Mouse (Mus musculus): Measurements from ENCODE around the gene Rnf2.

Rnf2 gene

DNA sequence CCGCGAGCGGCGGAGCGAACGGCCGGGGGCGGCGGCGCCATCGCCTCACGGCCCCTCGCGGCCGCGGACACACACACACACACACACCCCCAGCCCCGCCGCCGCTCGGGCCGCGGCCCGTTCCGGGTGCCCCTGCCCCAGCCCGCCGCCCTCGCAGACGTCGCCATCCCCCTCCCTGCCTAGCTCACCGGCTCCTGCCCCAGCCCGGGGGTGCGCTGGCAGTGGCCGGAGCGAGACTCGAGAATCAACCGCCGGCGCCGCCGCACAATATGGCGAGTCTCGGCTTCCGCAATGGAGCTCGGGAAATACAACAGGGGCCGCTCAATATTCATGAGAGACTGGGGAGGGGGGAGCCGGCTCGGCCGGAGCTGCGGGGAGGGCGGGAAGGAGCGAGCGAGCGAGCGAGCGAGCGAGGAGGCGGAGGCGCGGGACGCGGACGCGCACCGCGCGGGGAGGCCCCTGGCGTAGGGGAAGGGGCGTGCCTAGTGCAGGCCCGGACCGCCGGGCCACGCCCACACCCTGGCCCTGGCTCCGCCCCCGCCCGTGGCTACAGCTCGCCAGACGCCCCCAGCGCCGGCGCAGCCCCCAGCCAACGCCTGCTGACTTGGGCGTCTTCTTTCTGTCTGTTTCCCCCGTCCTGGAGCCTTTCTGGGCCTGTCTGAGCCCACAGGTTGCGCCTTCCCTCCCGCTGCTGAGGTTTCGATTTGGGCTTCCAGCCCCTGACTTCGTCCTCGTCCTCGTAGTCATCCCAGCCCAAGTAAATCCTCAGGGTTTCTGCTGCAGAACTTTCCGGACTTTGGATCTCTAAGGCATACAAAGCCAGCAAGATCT is at the start of gene Rnf2:
Gene Rnf2, minus strand, starts transcription at position 425 of the 831 bp plus-strand sequence.
- peak; percentile 95 for DNase-seq (ENCODE audit: low read depth, low spot score)

DNA sequence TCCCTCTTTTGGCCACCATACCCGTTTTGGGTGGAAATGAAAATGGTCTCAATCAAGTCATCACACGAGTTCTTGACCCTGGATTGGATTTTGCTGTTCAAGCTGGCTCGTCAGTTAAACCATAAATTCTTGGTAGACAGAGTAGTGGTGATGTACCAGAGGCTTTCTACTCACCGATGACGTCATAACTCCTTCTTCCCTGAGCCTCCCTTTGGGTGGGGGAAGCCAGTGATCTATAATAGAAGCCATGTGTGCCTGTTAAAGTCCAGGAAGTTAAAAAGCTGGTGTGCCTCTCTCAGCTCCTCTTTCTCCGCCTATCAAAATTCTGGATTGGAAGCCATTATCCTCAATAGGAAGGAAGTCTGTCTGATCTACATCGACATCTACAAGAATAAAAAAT is 49.0 kb upstream of the Rnf2 start:
- no peak for DNase-seq (ENCODE audit: low read depth, low spot score)

DNA sequence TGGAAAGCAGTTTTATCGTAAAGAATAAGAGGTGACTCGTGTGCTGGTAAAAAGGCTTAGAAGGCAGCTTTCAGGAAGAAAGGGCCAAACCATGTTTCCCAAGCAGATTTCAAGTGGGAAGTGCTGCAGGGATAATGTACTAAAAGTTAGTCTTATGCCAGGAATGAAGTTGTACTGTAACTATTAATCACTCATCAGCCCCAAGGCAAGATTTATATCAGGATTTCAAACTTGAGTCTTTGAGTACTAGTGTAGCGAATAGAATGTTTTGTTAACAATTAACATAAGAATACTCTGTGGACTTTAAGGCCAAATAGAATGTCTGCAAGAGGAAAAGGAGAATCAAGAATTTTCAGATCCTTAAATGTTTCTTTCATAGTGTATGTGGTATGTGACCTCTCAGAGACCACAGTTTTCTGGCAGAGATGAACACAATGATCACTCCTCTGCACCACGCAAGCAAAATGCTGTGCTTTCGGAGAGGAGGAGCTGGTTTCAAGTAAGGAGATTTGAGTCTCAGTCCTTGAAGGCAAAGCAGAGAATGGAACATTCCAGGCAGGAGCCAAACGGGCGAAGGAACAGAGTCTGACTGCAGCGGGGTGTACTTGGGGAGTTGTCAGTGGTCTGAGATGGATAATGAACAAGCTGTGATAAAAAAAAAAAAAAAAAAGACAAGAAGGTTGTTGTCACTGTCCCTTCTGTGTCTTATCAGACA is 48.3 kb upstream of the Rnf2 start:
- DNase-seq (ENCODE audit: low read depth, low spot score) = no peak

DNA sequence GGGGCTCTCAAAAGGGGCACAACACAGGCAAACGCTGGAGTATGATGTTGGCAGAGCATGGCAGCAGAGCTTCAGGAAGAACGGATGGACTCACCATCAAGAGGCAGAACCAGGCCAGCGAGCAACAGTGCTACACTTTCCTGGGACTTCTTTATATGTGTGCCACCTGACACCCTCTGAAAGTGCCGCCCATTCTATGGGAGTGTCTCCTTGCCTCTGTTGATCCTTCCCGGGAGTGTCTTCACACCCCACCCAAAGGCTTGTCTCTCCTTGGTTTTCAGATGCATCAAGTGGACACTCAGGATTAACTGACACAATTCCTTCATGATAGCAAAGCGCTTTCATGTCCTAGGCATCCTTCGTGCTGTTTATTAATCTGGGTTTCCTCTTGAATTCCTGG is 44.8 kb upstream of the Rnf2 start:
- no peak for DNase-seq (ENCODE audit: low read depth, low spot score)

DNA sequence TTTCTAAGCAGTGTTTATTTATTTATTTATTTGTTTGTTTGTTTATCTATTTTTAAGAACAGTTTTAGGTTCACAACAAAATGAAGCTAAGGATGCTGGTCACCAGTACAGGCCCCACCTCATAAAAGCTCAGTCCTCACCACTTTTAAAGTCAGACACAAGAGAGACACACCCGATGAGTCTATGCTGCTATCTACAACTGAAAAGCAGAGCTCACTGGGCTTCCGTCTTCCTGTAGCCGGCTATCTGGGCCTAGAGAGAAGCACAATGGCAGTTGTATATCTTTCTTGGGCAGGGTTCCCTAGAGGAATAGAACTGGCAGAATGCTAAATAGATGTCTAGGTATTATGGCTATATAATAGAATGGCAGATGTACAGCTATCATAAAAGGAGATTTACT is 43.8 kb upstream of the Rnf2 start:
- no peak for DNase-seq (ENCODE audit: low read depth, low spot score)

DNA sequence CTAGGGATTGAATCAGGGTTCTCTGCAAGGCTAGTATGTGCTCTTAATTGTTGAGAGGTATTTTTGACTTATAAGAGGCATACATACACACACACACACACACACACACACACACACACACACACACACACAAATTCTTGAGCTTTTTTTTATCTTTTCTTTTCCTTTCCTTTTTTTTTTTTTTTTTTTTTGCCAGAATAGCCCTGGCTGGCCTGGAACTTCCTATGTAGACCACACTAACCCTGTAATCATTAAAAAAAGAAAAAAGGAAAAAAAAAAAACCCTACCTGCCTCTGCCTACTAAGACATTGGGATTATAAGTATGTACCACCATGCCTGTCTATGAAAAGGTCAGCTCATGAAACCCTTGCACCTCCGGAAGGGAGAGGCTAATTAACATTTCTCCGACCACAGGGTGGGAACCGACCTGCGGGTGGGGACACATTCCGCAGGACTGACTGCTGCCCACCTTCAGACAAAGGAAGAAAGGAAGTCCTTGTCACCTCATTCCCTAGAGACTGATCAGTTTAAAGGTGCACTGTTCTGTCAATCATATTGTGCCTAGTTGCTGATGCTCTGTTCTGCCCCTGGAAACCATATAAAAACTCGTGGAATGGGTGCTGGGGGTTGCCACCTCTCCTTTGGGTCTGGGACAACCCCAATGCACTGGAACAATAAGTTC is 43.2 kb upstream of the Rnf2 start:
- no peak for DNase-seq (ENCODE audit: low read depth, low spot score)

DNA sequence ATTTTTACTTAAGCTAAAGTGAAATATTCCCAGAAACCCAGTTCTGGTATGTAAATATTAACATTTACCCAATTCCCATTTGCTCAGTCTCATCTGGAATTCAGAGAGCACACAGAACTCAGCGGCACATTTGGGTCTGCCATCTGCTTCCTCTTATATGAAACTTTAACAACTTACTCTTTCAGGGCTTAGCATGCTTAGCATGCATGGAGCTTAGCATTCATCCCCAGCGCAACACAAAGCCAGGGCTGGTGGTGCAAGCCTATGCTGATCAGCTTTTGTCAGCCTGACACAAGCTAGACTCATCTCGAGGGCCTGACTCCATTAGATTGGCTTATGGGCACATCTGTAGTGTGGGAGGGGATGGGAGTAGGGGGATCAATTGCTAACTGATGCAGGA is 25.9 kb upstream of the Rnf2 start:
- DNase-seq (ENCODE audit: low read depth, low spot score) = no peak

DNA sequence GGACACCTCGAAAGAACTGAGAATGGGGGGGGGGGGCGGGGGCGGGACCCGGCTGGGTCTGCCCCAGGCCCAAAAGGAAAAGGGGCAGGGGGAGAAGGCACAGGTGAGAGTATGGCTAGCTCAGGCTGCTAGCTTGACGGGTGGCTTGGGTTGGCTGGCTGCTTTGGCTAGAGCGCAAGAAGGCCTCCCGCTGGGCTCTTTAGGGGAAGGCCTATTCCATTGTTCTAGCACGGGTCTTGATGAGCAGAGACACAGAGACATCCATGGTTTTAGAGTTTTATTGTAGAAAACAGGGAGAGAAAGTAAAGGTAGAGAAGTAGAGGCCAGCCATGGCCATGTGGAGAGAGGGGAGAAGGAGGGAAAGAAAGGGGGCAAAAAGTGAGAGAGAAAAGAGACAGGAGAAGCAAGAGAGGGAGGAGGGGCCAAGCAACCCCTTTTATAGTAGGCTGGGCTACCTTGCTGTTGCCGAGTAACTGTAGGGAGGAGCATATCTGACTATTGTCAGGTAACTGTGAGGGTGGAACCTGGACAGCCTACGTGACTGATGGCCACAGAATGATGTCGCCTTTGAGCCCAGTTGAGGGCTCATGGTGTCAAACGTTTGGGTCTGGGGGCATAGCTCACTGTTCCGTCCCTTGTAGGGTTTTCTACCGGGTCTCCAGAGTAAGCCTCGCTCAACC is 17.0 kb upstream of the Rnf2 start:
- DNase-seq (ENCODE audit: low read depth, low spot score) = no peak

DNA sequence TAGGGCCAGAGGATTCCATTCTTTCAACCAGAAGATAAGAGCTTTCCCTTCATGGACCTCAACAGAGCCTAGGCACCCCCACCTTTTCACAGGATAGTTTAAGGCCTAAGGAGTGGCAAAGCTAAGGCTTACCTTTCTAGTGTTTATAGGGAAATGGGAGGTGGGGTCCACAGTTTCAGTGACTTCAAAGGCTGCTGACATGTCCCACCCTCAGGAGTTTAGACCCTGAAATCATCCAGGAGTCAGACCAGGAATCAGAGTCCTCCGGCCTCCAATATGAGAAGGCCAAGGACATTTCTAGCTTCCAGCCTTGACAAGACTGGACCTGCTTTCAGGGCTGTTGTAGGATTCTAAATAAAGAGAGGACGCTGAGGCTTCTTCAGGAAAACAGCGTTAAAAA is 16.1 kb upstream of the Rnf2 start:
- no peak for DNase-seq (ENCODE audit: low read depth, low spot score)

DNA sequence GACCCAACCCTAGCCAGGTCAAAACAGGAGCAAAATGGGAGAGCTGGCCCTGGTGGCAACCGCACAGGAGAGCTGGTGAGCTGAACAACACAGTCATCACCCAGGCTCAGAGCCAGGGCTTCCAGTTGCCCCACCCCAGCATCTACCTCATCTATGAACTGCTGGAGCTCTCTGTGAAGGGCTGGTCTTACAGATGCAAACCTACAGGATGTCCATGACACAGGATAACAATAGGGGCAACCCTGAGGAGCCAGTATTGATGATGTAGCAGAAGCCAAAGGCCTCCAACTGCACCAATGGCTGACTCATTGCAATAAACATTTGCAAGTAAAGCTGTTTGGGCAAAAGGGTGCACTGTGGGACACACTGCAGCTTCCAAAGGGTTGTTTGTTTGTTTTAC is 15.0 kb upstream of the Rnf2 start:
- no peak for DNase-seq (ENCODE audit: low read depth, low spot score)

DNA sequence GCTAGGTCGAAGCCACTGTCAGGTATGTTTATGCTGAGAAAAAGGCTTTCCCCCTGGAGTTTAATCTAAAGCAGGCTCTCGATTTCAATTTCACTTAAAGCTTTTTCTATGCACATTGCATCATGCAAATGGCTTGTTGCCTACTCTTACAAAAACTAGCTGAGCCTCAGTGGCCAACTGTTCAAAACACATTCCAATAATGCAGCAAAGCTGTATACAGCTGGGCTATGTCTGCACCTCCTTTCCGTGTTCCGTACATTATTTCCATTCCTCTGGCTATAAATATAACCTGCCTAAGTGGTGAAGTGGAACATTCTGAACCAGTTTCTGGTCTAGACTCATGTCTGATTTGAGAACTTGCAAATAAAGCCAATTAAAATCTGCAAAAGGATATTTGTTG is 13.4 kb upstream of the Rnf2 start:
- DNase-seq (ENCODE audit: low read depth, low spot score) = no peak

DNA sequence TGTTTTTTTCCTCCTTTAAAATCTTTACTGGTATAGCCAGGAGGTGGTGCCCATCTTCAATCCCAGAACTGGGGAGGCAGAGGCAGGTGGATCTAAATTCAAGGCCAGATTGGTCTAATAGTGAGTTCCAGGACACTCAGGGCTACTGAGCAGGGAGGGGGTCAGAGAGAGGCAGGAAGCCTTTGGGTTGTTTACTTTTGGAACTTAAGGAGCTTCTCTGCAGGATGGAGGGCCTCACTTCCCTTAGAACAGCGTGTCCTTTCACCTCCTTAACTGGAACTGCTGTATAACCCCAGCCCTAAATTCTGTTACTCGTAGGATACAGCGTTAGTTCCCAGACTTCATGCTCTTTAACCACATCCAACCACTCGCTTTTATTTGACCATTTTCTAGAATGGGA is 10.1 kb upstream of the Rnf2 start:
- DNase-seq (ENCODE audit: low read depth, low spot score) = no peak

DNA sequence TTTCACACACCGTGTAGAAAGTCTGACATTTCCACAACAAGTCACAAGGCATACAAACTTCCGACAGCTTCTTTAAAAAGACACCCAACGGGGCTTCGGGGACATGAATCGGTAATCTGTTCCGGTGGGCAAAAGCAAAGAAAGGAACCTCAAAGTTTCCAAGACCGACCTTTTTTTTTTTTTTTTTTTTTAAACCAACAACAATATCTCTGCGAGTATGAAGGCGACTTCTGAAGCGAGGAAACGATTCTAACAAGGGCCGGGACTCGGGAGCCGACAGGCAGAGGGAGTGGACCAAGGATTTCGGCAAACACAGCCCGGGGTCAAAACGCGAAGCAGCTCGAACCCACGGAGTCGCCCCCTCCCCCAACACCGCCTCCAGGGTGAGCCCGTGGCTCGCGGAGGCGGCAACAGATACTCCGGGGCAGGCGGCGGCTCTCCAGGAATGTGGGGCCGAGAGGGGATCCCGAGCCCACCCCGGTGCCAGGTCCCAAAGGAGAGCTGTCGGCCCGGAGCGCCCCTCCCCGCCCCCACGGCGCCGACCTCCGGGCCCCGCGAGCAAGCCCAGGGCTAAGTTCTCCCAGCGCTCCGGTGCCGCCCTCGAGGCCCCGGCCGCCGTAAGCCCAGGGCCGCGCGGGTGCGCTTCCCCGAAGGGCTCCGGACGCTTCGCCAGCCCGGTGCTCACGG is 797 bp downstream of the Rnf2 start:
- DNase-seq (ENCODE audit: low read depth, low spot score) = peak; percentile 55

DNA sequence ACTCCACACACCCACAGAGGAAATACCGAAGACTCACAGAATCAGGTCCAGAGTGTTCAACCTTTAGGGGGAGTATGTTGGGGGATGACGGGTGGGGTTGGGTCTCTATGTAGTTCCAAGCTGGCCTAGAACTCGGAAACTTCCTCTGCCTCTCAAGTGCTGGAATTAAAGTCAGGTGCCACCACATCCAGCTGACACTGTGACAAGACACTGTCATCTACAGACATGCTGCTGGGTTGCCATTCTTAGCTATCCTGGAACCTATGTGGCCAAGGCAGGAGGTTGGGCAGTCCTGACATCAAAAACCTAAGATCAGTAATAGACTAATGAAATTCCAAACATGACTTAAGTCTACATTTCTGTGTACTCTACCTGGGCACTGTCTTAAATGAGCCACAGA is 2.4 kb downstream of the Rnf2 start:
- no peak for DNase-seq (ENCODE audit: low read depth, low spot score)

DNA sequence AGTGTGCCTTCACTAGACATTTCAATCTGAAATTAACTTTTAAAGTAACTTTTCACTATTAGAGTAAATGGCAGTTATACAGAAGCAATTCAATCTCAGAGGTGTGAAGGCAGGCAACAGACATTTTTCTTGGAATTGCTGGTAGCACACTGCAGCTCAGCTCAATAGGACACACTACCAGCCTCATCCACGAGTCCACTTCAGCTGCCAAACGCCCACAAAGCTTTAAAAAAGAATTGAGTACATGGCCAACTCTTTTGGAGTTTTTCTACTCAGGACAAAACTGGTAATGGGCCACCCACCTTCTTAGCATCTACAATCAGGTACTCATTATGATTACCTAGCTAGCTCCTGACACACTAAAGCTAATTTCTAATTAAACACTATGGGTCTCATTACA is 2.8 kb downstream of the Rnf2 start:
- no peak for DNase-seq (ENCODE audit: low read depth, low spot score)

DNA sequence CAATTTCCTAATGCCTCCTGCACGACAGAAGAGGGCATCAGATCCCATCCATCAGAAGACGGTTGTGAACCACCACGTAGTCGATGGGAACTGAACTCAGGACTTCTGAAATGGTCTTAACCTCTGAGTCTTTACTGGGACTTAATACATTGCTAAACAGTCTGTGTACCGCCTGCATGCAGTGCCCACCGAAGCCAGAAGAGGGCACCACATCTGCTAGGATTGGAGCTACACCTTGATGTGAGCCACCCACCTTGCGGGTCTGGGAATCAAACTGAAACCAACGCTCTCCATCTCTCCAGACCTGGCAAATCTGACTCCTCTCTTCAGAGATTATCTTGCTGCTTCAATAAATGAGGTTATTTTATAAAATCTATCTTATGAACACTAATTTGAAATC is 3.7 kb downstream of the Rnf2 start:
- DNase-seq (ENCODE audit: low read depth, low spot score) = peak; percentile 37

DNA sequence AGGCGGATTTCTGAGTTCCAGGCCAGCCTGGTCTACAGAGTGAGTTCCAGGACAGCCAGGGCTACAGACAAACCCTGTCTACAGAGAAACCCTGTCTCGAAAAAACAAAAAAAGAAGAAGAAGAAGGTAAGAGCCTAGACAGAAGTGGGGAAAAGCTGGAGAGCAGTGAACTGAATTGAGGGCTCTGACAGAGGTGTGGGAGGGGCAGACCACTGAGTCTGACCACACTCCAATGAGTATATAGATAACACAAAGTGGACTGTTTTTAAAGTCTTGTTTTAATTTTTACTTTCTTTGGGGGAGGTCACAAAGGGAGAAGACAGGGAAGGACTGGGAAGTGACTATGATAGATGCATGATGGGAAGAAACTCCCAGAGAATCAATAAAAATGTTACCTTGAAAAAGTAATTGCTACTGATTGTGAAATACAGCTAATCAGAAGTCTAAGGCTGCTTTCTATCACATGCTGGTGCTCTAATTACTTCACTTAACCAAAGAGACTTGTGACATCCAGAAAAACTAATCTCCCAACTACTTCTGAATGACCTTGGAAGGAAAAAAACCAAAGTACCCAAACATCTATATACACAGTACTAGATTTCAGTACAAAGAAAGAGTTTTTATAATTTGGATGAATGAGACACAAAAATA is 5.0 kb downstream of the Rnf2 start:
- no peak for DNase-seq (ENCODE audit: low read depth, low spot score)

DNA sequence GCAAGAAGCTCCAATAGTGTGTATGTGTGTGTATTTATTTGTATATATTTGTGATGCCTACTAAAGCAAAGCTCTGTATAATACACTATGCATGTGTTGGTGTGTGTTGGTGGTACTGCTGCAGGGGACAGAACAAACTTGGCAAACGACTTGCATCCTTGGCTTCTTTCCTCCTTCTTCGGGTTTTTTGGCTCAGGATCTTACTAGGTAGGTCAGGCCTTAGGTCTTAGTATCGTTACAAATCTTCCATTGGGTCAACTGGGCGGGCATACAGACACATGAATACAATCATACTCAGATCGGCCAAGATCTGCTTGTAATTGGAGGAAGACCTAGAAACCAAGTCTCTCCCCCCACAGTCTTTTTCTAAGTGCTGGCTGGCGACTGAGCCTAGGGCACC is 6.0 kb downstream of the Rnf2 start:
- DNase-seq (ENCODE audit: low read depth, low spot score) = no peak

DNA sequence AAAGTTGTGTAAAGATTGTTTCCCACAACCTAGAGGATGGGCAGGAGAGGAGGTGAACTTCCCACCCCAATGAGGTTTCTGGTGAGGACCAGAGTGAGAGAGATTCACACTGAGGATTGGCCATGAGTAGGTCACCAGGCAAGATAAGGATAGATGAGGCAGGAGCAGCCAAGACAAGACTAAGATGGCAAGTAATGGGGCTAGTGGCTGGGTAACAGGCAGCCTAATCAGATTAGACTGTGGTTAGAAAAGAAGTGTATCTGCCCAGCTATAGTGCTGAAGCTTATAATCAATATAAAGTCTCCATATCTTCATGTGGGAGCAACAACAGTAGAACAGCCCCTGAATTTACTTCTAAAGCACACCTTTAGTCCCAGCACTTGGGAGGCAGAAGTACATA is 6.9 kb downstream of the Rnf2 start:
- DNase-seq (ENCODE audit: low read depth, low spot score) = no peak

DNA sequence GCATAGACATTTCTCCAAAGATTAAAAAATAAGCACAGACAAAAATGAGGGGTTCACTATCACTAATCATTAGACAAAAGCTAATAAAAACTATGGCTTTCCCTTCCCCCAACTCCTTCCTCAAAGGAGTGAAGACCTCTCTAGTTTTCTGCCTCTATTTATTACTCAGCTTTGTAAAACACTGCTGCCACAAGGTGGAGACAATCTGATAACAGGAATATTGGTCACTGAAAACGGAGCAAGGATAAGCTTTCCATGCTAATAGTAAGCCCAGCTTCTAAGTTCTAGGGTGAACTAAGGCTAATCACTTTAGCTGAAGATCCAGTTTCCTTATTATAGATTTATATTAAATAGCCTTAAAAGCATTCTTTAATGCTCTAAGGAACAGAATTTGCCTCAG is 8.3 kb downstream of the Rnf2 start:
- no peak for DNase-seq (ENCODE audit: low read depth, low spot score)

DNA sequence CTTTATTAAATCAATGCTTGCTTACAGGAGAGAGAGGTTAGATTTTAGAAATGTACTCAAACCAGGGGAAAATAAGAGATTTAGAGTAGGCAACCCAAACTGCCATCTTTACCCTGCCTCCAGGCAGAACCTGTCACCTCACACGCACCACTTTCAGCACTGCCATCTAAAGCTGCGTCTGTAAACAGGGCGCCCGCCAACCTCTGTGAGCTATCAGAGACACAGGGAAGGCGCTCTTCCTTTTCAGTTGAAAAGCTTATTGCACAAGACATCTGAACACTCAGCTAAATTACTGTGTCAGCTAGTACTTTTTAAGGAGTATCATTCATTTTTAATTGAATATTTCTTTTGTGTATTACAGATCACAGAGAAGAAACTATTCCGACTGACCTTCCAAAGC is 10.9 kb downstream of the Rnf2 start:
- DNase-seq (ENCODE audit: low read depth, low spot score) = no peak
